Mouse (Mus musculus): ENCODE measurements around the gene Vps8.

DNA sequence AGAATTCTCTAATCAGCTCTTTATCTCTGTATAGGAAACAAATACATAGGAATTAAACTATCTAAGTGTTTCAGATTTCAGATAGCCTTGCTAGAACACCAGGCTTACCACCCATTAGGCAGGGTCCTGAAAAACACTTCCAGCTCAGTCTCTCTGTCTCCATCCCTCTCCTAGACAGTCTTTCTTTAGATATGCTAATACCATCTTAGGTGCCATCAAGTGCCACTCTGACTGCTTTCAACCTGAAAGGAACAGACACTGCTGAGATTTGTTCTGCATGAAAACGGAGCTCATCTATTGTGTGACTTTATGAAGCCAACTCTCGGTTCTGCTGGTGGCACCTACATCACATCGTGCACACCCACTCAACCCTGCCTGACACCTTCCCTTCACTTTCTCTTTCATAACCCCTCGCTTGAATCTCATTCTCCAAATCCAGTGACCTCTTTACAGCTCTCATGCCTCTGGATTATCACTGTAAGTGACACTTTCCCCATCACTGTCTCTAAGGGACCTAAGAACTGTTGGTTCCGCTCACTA is 267.4 kb downstream of the Vps8 start:
- no peak for TF ChIP-seq CTCF (IDR thresholded peaks at IDR 0.05; ENCODE audit: low read depth, low read length)
- TF ChIP-seq POLR2AphosphoS5 (IDR thresholded peaks at IDR 0.05; ENCODE audit: insufficient replicate concordance, low read depth, low read length), result no peak
